Mouse (Mus musculus) left cerebral cortex, adult 9 months (tissue): ENCODE data around the gene E130308A19Rik.
"Not testable (repeated sequence)": the region's sequence is repeated elsewhere in the genome, so short reads cannot be mapped to it uniquely, and the experiment has no call there.

Experiments used
- DNase-seq, 2 experiments: peaks; one replicate each; pipeline ENCODE4 v3.0.0; 2022; ENCODE audit warnings: low spot score in 2 of 2

E130308A19Rik gene

GRCm38 (mm10) chr4:59783685-59784279, 157.8 kb downstream of the E130308A19Rik start:
- DNase-seq = peak; percentile 93 to 97

DNA sequence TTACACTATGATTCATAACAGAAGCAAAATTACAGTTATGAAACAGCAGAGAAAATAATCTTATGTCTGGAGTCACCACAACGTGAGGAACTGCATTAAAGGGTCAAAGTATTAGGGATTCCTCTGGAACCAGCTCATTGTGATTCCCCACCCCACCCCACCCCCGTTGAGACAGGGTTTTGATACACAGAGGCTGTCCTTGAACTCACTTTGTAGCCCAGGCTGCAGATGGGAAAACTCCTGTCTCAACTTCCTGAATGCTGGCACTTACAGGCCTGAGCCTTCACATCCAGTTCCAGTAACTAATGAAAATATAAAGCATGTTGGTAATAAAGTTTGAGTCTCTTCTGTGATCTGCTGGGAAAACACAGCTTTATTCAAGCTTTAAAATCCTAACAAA, 159.4 kb downstream of the E130308A19Rik start:
- no peak for DNase-seq

- peak in 1 of 2 experiments; percentile 82 for DNase-seq
Observed at GRCm38 (mm10) chr4:59786661-59787060, 160.7 kb downstream of the E130308A19Rik start.

DNA sequence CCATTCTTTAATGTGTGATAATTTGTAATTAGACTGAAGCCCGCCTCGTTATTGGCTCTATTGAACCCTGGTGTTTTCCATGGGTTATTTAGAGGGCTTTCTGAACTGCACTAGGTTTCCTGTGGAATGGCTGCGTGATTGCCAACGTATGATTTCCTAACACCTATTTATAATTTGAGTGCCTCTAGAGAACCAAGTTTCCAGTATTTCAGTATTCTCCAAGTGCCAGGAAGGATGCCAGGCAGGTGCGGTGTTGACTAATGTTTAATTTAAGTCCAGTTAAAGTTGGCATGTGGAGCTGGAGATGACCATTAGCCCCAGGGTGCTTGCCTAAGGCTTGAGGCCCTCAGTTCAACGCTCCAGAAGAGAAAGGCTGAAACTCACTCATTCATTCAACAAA, 161.1 kb downstream of the E130308A19Rik start:
- no peak for DNase-seq

DNA sequence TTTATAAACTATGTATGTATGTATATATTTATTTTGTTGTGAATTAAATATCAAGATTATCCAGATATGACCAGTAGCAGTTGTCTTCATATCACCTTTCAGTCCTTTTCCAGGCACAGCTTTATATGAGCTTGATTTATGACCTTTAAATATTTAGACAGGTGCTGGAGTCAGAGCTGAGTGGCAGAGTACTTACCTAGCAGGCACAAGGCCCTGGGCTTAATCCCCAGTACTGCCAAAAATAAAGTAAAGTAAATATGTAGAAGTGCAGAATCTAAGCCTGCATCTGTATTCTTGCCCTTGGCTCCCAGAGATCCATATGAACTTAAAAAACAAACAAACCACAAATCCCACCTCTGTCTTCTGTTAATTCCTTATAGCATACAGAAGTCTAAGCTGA, 163.0 kb downstream of the E130308A19Rik start:
- DNase-seq = no peak

- not testable (repeated sequence) for DNase-seq
Observed at GRCm38 (mm10) chr4:59793626-59794025, 167.6 kb downstream of the E130308A19Rik start.

DNA sequence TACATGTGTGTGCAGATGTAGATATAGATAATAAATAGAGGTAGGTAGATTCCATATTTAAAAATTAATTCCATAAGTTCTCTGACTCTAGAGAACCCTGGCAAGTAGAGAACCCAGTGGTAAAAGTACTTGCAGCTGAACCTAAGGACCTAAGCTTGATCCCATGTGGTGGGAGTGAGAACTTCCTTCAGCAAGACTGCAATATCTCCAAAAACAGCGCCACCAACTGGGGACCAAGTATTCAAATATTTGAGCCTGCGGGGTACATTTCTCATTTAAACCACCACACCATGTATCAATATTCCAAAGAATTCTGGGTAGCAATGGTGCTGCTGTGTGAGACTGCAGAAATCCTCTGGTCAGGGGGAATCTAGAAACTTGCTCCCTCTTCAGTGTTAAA, 168.1 kb downstream of the E130308A19Rik start:
- DNase-seq = no peak

- no peak for DNase-seq
Observed at GRCm38 (mm10) chr4:59795788-59796455, 169.9 kb downstream of the E130308A19Rik start.

DNA sequence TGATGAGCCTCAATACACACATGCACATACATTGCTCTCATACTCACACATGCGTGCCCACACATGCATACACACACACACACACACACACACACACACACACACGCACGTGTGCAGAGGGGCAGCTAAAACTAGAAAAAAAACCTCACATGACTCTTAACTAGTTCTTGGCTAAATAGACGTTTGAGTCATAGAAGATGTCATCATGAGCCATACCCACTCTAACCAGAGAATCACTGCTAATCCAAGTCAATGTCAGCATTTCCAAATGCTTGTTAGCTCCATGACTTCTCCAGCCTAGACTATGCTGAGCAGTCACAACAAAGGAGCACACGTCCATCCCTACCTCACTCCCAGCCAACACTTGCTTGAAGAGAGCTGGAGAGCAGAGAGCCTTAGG, 174.2 kb downstream of the E130308A19Rik start:
- DNase-seq = no peak

- DNase-seq = no peak
Observed at GRCm38 (mm10) chr4:59801489-59801888, 175.5 kb downstream of the E130308A19Rik start, which contains the start of gene Inip. Inip (minus strand) TSS chr4:59801589.

DNA sequence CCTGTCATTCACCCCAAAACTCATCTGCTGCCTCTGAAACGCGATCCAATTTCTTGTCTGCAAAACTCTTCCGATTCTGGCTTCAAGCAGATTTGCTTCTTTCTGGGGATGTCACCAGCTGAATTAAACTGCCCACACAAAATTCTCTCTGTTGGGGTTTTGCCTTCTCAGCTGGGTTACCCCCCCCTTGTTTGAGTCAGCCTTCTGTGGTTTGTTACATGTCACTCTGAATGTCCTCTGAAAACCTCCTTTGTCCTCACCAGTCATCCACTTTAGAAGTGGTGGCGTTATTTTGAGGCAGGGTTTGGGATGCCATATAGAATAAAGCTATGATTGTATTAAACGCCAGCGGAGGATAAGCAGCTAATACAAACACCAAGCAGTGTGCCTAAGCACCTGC, 176.1 kb downstream of the E130308A19Rik start:
- no peak for DNase-seq

DNA sequence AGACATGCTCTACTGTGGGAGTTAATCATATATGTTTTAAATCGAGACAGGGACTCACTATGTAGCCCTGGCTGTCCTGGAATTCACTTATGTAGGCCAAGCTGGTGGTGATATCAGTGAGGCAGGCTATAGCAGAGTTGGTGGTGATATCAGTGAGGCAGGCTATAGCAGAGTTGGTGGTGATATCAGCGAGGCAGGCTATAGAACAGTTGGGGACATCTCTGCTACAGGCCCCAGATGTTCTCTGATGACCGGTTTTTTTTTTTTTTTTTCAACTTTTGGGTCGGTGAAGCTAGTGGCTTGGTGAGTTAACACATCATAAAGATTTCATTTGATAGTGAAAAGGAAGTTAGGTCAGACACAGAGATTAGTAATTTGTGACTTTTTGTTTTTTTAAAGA, 176.8 kb downstream of the E130308A19Rik start:
- no peak for DNase-seq

DNA sequence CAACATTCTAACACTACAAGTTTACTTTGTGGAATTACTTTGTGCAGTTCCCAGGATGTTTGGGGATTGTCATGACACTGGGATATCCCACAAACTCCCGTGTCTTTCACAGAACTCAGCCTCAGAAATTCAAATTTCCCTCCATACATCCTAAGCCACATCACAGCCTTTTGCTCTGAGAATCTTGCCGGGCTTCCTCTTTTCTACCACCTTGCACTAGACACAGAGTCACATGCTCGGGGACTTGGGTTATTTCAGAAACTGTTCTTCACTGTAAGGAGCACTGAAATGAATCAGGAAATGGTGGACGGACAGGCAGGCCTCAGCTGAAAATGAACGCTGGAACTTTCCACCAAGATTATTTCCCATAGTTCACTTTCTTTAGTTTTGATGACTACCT, 177.3 kb downstream of the E130308A19Rik start:
- DNase-seq = no peak

GRCm38 (mm10) chr4:59804754-59805153, 178.7 kb downstream of the E130308A19Rik start:
- no peak for DNase-seq

- DNase-seq = peak in 1 of 2 experiments; percentile 90
Observed at GRCm38 (mm10) chr4:59805181-59805967, 179.4 kb downstream of the E130308A19Rik start, which contains the start of gene Snx30. Snx30 (plus strand) TSS chr4:59805840.

DNA sequence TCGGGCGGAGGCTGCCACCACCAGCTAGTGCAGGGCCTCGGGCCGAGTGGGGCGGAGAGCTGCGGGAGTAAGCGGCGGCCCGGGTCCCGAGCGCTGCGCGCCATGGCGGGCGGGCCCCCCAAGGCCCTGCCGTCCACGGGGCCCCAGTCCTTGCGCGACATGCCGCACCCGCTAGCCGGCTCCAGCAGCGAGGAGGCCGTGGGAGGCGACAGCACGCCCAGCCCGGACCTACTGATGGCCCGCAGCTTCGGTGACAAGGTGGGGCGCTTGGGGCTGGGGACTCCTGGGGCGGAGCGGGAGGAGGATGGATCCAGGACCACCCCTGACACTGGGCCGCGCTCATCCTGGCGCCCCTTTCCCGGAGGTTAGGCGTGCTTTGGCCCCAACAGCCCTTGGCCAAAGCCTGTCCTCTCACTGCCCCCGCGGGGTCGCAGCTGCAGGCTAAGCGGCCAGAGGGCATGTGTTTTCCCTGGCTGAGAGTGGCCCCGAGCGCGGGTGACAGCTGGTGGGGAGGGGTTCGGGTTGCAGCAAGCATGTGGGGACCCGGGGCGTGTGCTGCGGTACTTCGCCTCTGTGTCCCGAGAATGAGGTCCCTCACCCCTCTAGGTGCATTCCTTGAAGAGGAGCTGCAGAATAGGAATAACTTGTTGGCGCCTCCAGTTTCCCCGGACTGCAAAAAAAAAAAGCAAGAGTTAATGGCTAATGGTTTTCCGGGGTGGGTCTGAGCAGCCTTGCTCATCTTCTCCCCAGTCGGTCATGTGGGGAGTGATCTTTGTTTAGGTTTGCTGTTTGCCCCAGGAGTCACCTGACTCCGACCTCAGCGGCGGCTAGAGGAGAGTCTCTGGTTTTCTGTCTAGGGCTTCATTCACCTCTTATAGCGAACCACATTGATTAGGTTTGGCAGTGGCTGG, 180.2 kb downstream of the E130308A19Rik start:
- no peak for DNase-seq

GRCm38 (mm10) chr4:59806879-59807195, 180.8 kb downstream of the E130308A19Rik start:
- DNase-seq = no peak

GRCm38 (mm10) chr4:59807521-59807920, 181.5 kb downstream of the E130308A19Rik start:
- DNase-seq = no peak

GRCm38 (mm10) chr4:59808396-59808795, 182.4 kb downstream of the E130308A19Rik start:
- DNase-seq = no peak
